Mouse (Mus musculus) MEL-GATA-1-ER (cell line): ENCODE results near the gene Blmh.

Experiments used
- DNase-seq: peaks from one replicate; pipeline ENCODE4 v3.0.0-alpha.2; 2012; ENCODE audit warnings: low read depth; ENCODE audit errors: extremely low read depth

Blmh gene

DNA sequence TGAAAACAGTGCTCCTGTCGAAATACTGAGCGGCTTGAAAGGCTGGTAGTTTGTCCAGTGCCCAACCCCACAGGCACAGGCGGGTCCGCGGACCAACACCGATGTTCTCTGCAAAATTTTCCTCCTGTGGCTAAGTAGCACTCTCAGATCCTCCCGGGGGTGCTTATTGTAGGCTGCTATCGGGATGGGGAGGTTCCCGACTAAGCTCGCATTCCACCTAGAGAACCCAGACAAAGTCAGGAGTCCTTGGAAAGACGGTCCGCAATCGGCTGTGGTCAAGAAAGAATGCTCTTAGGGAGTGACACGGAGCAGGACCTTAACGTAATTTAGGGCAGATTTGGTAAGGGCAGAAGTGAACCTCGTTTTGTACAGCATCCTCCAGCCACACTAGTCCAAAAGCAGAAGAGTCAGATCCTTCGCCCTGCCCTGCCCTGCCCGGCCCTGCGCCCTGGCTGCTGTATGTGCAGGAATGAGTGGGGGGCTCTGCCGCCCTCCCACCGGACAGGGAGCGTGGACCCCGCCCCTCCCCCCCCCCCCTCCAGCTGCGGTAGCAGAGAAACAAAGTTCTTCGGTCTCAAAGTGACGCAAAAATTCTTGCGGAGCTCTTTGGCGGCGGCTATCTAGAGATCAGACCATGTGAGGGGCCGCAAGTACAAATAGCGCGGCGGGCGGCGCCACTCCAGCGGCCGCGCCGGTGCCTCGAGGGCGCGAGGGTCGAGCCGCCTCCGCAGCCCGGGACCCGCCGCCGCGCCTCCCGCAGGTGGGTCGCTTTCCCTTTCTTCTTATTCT lies 73.5 kb downstream of the Blmh start, which contains the start of gene Slc6a4:
Gene Slc6a4, plus strand, starts transcription at position 688 of the 789 bp plus-strand sequence.
- no peak for DNase-seq

GRCm38 (mm10) chr11:76998705-76999226 lies 74.2 kb downstream of the Blmh start:
- no peak for DNase-seq

GRCm38 (mm10) chr11:77000741-77001140 lies 76.1 kb downstream of the Blmh start:
- no peak for DNase-seq

- DNase-seq, result no peak
These were observed 77.8 kb downstream of the Blmh start for GRCm38 (mm10) chr11:77002361-77002760.

DNA sequence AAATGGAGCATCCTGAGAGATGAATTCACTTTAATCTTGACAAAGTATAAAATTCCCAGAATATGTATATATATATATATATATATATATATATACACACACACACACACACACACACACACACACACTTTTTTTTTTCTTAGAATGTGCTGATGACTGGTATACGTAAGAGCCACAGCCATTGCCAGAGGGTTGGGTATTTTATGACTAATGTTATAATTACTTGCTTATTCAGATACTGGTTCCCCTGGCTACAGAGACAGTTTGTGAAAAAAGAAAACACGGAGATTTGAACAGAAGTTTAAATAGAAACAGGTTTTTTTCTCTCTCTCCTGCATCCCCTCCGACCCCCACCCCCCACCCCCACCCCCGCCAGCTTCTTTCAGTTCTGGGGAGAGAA lies 81.3 kb downstream of the Blmh start:
- DNase-seq, result no peak

GRCm38 (mm10) chr11:77006616-77007015 lies 82.0 kb downstream of the Blmh start:
- no peak for DNase-seq

GRCm38 (mm10) chr11:77009069-77010025 lies 84.7 kb downstream of the Blmh start:
- DNase-seq, result no peak

GRCm38 (mm10) chr11:77010762-77011475 lies 86.3 kb downstream of the Blmh start:
- no peak for DNase-seq

GRCm38 (mm10) chr11:77018046-77018445 lies 93.4 kb downstream of the Blmh start:
- DNase-seq, result no peak

GRCm38 (mm10) chr11:77019539-77019938 lies 94.9 kb downstream of the Blmh start:
- no peak for DNase-seq

GRCm38 (mm10) chr11:77021749-77022396 lies 97.3 kb downstream of the Blmh start:
- no peak for DNase-seq

DNA sequence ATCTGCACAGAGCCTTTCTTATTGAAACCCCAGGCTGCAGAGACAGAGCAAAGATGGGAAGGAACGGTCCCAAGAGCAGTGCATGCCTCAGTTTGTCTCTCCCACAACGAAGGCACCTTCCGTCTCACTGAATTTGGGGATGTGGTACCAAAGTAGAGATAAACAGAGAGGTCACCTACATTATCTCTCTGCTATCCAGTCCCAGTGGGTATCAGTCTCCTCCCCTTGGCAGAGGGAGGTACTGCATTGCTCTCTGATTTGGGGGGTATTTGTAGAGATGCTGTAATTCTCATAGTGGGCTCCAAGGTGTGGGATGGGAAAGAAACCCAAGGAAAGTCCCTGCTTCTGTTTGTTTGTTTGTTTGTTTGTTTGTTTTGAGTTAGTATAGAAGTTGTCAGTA lies 102.0 kb downstream of the Blmh start:
- no peak for DNase-seq

- no peak for DNase-seq
These were observed 103.5 kb downstream of the Blmh start for GRCm38 (mm10) chr11:77028157-77028556.

DNA sequence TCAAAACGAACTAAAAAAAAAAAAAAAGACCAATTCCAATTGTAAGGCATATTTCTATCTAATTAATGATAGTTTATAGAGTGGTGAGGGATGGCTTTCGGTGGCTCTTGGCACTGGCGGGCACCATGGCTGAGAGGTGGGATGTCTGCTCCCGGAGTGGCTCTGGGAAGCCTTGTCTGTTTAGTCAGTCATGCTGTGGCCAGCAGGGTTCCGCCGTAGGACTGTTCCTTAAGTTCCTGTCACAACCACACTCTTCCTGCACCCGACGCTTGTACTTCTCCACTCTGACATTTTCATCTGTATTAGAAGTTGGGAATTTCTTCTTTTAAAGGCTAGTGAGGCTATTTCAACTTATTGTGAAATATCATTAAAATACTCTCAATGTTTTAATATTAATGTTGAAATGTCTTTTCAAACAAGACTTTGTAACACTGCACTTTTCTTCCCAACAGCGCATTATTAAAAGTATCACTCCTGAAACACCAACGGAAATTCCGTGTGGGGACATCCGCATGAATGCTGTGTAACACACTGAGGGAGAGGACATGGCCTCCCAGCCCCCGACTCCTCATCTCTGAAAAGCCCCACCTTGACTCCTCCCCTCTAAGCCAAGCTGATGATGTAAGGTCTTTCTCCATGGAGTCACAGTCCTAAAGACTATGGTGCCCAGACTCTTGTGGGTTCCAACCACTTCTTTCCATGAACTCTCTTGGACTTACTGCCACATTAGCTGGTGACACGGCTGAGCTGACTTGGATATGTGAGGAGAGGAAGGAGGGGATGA lies 106.7 kb downstream of the Blmh start:
- no peak for DNase-seq
